Mouse (Mus musculus): ENCODE data around the gene Rilp.
"Not testable (repeated sequence)": the region's sequence is repeated elsewhere in the genome, so short reads cannot be mapped to it uniquely, and the experiment has no call there.

Gene Rilp

GRCm38 (mm10) chr11:75534286-75535033 is 24.6 kb downstream of the Rilp start:
- DNase-seq: peak; percentile 39

- DNase-seq: peak; percentile 37
These were observed 25.4 kb downstream of the Rilp start for GRCm38 (mm10) chr11:75535106-75535795.

- no peak for DNase-seq
These were observed 26.5 kb downstream of the Rilp start for GRCm38 (mm10) chr11:75536255-75537024.

- DNase-seq: no peak
These were observed 27.1 kb downstream of the Rilp start for GRCm38 (mm10) chr11:75537025-75537414.

GRCm38 (mm10) chr11:75537491-75538183 is 27.7 kb downstream of the Rilp start:
- DNase-seq: peak; percentile 63

- DNase-seq: no peak
These were observed 28.5 kb downstream of the Rilp start for GRCm38 (mm10) chr11:75538184-75538969.

GRCm38 (mm10) chr11:75538970-75539299 is 29.0 kb downstream of the Rilp start:
- no peak for DNase-seq

- no peak for DNase-seq
These were observed 30.3 kb downstream of the Rilp start for GRCm38 (mm10) chr11:75540209-75540608.

GRCm38 (mm10) chr11:75540710-75541581 is 31.1 kb downstream of the Rilp start:
- peak; percentile 47 for DNase-seq

GRCm38 (mm10) chr11:75544713-75545112 is 34.8 kb downstream of the Rilp start:
- DNase-seq: no peak

GRCm38 (mm10) chr11:75546057-75546456 is 36.2 kb downstream of the Rilp start:
- DNase-seq: no peak

GRCm38 (mm10) chr11:75549658-75550111 is 39.8 kb downstream of the Rilp start:
- no peak for DNase-seq

GRCm38 (mm10) chr11:75550200-75550946 is 40.5 kb downstream of the Rilp start:
- no peak for DNase-seq

- DNase-seq: peak; percentile 65
These were observed 41.4 kb downstream of the Rilp start for GRCm38 (mm10) chr11:75551321-75551720.

- peak; percentile 69 for DNase-seq
These were observed 42.1 kb downstream of the Rilp start for GRCm38 (mm10) chr11:75551961-75552441.

- no peak for DNase-seq
These were observed 43.1 kb downstream of the Rilp start for GRCm38 (mm10) chr11:75552906-75553482.

- not testable (repeated sequence) for DNase-seq
These were observed 46.1 kb downstream of the Rilp start for GRCm38 (mm10) chr11:75556006-75556405.

GRCm38 (mm10) chr11:75557142-75557541 is 47.2 kb downstream of the Rilp start:
- no peak for DNase-seq

- no peak for DNase-seq
These were observed 48.2 kb downstream of the Rilp start for GRCm38 (mm10) chr11:75558101-75558500.

Data from kidney, postnatal 10 days (tissue).